Mouse (Mus musculus) left cerebral cortex, postnatal 25 days (tissue): ENCODE results near the gene Cldn14. TPM values are rescaled to one million over a fixed set of nuclear protein-coding genes. Genes with fewer than 3 reads are reported as not detected.

Experiments
- DNase-seq, 2 experiments: peaks; one replicate each; pipeline ENCODE4 v3.0.0; 2022; ENCODE audit warnings: low spot score in 2 of 2, mixed read lengths in 1 of 2
- intact Hi-C: fragments of 180-260 bp; cut with DNase I; formaldehyde crosslinking; loops from one replicate; pipeline ENCODE4 v1.15.1; 2025
- total RNA-seq, 2 experiments: library from RNA; stranded (reverse); gene quantifications; 2 replicates each; pipeline ENCODE4 v1.2.3; 2021

Gene Cldn14
- total RNA-seq, 2 experiments from 2014 or later, result 1.1 to 2.0 TPM

DNA sequence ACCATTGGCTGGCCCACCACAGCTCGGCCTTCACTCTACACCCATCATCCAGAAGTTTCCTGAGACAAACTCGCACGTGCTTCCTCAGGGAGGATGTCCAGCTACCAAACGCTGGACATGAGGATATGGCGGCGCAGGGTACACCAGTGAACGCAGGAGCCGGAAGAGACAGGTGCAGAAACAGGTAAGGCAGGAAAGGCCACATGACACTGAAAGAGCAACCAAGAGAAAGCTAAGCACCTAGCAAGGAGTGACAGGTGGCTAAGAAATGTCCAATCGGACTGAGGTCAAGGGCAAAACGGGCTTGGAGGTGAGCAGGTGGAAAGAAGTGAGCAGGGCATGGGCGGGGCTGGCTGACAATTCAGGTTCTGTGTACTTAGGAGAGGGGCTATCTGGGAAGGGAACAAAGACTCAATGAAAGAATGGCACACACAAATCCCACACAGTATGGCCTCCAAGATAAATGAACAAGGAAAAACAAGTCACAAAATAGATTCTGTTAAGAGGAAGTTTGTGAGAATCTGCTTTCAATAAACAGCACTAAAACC lies 47.5 kb downstream of the Cldn14 start:
- intact Hi-C loops, result no loop called here
- DNase-seq, result no peak

DNA sequence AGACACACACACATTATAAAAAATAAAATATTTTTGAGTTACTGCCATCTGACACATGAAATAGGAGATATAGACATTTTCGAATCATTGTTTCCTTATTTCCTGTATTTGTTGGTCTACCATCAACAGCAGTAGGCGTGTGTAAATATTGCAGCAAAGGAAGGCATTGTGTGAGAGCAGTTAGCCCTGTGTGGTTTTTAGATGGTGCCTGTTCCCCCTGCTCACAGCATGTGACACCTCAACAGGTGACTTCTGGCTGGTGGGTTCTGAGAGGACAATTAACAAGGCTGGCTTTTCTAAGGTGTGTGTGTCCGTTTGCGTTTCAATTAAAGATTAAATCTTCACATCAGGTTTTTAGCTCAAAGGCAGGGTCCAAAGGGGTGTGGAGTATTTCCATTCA lies 48.1 kb downstream of the Cldn14 start:
- DNase-seq, result no peak
- intact Hi-C loops, result no loop called here

DNA sequence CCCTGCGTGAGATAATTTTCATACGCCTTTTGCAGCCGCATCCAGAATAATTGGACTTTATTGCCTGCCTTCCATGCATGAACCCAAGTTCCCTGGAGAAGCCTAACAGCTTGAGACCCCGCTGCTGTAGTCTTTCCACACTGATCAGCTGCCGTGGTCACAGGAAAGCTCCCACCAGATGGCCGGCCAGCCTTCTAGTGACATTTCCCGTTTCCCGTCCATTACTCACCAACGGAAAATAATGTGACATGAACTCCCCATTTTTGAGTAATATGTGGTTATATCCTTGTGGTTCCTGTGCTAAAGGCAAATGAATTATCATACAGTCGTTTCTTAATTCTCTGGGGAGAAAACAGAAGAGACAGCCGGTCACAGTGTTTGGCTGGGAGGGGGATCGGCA lies 51.2 kb downstream of the Cldn14 start:
- intact Hi-C loops, result no loop called here

DNA sequence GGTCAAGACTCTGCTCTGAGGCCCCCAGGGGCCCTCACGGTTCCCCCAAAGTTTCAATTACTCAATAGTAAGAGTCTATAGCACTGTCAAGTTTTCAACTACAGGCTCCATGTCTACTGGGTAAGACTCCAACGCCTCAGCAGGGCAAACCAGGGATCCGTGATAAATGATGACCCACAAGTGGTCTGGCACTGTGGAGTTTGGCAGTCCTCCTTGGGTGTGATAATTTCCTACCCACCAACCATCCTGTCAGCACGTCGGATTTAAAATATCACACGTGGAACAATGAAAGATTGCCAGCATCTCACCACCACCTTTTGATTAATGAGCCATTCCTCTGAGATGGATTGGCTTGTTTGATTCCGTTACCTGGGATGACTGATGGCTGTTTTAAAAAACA lies 51.7 kb downstream of the Cldn14 start:
- DNase-seq, result no peak
- intact Hi-C loops, result no loop called here

More for the DNA sequence above, 51.2 kb downstream of the Cldn14 start:
- no peak for DNase-seq

DNA sequence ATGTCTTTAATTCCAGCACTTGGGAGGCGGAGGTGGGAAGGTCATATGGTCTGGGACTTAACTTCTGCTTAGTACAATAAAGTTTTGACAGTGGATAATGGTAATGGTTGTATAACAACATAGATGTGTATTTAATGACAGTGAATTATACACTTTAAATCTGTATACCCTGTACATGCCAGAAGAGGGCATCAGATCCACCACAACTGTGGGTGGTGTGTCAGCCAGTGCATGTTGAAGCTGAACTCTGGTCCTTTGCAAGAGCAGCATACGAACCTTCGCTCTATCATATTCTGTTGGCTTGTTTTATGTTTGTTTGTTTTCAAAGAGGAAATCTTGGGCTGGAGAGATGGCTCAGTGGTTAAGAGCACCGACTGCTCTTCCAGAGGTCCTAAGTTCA lies 61.2 kb downstream of the Cldn14 start:
- DNase-seq, result no peak
- intact Hi-C loops, result no loop called here

DNA sequence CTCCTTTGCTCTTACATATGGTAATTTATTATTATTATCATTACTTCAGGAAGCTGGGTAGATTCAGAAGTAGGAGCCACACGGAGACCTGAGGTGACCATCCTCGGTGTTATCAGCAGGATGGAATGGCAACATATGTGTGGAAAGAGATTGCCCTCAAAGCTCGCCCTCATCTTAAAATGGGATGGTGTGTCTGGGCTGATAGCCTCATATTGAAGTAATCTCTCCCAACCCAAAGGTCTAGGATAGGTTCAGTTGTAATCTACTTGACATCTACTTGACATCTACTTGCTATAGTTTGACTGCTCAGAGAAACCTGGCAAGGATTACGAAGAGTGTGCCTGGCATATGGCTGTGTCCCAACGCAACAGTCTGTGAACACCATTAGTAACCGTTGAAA lies 64.3 kb downstream of the Cldn14 start:
- intact Hi-C loops, result no loop called here
- DNase-seq, result no peak

DNA sequence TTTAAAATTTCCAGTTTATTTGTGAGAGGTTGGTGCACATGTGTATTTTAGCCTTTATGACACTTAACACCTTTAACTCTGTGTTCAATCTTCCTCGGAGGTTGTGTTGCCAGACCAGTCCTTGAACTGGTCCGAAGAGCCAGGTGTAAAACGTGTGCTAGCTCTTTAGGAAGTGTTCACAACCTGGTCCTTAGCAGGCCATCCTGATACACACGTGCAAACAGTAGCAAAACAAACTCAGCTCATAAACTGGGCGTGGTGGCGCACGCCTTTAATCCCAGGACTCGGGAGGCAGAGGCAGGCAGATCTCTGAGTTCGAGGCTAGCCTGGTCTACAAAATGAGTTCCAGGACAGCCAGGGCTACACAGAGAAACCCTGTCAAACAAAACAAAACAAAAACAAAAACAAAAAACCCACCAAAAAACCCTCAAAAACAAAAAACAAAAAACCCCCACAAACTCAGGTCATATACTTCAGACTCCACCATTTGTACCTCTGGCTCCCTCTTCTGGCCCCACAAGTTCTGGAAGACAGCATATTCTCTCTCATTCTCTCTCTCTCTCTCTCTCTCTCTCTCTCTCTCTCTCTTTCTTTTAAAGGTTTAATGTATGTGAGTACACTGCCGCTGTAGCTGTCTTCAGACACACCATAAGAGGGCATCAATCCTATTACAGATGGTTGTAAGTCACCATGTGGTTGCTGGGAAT lies 65.7 kb downstream of the Cldn14 start:
- intact Hi-C loops, result no loop called here
- DNase-seq, result no peak

DNA sequence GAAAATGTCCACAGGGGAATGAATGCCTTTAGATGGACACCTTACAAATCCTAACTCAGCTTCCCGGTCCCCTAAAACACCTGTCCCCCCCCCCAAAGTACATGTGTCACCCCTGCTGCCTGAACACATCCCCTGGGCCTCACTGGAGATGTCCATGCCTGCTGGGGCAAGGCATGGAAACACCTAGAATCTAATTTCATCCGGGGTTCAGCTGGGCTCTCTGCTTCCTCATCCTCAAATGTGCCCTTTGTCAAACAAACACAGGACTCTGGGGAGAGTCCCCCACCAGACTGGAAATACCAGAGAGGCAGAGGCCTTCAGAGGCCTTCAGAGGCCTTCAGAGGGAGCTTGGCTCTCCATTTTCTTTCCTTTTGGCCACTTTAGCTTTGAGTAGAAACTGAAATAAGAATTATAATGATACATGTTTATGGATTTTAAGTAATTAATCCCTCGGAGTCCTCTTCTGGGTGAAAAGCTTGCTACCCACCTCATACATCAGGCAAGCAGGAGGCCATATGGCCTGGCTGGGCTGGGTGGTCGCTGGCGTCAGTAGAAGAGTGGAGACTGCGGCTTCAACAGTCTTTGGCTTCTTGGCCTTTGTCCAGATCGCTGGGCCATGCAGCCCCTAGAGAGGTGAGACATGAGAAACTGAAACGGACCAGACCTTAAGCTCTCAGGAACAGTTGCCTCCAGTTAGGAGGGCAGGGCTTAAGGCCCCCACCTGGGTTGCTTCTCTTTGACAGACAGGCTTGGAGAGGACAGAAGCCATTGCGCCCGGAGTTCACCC lies 66.7 kb downstream of the Cldn14 start:
- intact Hi-C loops, result no loop called here
- no peak for DNase-seq

DNA sequence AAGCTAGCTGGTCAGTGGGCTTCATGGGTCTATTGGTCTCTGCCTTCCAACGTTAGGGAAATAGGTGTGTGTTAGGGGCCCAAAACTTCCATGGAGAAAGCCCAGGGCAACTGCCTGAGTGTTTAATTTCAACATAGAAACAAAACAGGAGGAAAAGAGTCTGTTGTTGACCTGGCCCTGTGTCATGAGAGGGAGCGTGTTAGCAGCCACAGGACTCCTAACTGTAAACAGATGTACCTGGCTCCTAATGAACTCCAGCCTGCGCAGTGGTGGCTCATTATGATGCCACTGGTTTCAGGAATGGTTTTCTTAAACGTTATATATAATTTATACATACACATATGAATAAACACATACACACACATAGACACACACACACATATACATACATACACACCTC lies 68.7 kb downstream of the Cldn14 start:
- intact Hi-C loops, result loop anchor here (5.0 kb wide), 1 partner anchor 72 kb away; no protein-coding TSS in a partner anchor
- DNase-seq, result no peak

DNA sequence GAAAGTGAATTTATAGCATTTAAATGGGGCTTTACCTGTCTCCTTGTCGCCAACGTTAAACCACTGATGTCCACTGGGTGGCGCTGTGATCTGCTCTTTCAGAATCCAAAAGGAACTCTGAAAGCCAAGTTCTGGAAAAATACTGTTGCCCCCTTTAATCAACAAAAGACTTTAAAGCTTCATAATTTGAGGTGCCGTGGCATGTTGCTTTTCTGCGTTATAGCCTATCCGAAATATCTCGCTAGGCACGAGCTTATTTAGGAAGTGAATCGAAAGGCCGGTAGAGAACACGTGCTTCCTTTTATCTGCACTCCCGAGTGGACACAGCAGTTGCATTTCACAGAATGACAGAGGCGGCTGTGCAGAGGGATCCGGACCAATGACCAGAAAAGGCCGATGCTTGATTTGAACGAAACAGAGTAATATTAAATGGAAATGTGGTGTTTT lies 70.2 kb downstream of the Cldn14 start:
- peak; percentile 54 to 72 for DNase-seq
- intact Hi-C loops, result loop anchor here (1.0 to 5.0 kb wide), 2 partner anchors 74 to 320 kb away; no protein-coding TSS in a partner anchor

DNA sequence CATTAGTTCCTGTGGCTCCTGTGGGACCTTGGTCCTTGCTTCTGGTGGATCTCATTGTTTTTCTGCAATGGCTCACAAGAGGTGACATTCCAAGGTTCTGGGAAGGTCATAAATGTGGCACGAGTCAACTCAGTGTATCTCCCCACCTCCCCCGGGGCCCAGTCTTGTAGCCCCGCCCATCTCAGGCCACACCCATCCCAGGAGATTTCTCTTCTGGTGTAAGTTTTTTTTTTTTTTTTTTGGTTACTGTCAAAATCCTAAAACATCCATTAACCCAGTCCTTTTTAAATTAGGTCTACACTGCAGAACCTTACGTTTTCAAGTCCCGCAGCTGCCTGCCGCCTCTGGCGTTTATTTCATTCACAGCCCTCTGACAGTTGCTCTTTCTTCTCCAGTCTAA lies 73.6 kb downstream of the Cldn14 start:
- intact Hi-C loops, result loop anchor here (5.0 kb wide), 1 partner anchor 77 kb away; no protein-coding TSS in a partner anchor
- DNase-seq, result no peak

DNA sequence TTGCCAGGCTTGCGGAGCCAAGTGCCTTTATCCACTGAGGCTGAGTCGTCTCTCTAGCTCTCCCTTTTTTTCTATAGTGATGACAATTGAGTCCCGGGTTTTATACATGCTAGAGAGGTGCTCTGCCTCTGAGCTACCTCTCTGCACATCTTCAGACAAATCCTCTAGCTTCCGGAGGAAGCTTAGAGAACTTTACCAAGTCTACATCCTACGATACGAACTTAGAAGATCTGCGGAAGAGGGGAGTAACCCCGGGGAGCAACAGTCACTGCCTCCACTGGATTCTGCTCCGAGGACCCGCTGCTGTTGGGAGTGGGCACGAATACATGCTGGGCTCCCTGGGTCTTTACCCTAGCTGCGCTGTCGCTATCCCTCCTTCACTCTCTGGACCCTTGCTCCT lies 74.0 kb downstream of the Cldn14 start:
- intact Hi-C loops, result no loop called here

DNA sequence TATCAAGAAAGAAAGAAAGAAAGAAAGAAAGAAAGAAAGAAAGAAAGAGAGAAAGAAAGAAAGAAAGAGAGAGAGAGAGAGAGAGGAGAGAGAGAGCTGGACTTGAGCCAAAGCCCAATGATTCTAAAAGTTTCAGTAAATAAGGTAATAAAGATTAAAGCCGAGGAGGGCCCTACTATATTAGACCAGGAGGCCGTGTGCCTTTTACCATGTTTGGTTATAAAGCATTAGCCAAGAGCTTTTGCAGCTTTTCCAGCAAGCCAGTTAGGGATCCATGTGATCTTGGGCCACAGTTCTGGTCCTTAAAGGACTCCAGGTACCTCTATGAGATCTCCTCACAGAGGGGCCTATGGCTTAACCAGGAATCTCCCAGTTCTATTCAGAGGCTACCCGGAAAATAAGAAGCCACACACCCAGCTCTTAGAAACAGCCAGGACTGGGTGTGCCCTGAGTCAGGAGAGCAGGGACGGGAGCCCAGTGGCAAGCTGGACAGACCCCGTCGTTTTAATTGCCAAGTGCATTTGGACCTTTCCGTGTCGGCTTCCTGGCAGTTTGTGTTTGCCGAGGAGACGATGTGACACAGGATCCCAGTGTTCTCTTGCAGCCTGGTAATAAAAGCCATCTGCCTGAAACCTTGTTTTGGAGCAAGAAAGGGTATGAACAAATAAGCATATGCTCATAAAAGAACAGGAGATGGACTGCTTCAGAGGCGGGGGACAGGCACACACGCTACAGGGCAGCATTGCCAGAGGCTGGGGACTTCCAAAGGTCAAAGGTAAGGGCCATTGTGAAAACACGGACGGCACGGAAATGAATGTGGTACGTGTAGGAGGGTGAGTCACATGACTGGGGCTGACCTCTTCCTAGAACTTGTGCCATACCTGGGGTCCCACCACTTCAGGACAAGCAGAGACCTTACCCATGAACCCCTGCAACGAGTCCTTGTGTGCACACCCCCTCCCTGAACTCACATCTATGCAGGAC lies 76.2 kb downstream of the Cldn14 start:
- DNase-seq, result no peak
- intact Hi-C loops, result no loop called here

More for the DNA sequence above, 74.0 kb downstream of the Cldn14 start:
- no peak for DNase-seq

DNA sequence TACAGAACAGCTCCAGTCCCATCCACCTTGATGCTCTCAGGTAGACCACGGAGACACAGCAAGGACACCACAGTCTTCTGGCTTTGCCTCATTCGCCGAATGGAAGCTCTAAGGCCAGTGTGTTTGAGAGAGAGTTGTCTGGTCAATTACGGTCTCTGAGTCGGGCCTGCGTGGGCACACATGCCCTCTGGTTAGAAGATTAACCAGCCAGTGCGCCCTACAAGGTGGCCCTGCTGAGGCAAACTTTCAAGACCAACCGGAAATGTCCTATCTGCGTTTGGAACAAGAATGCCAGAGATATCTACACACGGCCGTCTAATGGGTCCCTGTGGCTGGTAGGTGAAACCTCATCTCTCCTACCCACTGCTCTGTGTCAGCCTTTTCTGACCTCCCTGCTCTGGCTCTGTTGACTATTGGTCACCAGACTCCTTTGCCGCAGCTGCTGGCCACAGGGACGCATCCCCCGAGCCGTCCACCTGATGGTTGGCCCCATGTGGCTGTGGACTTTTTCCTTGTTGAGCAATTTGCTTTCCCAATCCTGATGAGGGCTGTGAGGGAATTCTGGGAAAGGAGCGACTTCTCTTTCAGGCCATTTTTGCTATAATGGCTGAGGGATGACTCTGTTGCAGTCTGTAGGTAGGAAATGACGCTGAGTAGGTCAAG lies 79.1 kb downstream of the Cldn14 start:
- intact Hi-C loops, result no loop called here
- DNase-seq, result no peak

DNA sequence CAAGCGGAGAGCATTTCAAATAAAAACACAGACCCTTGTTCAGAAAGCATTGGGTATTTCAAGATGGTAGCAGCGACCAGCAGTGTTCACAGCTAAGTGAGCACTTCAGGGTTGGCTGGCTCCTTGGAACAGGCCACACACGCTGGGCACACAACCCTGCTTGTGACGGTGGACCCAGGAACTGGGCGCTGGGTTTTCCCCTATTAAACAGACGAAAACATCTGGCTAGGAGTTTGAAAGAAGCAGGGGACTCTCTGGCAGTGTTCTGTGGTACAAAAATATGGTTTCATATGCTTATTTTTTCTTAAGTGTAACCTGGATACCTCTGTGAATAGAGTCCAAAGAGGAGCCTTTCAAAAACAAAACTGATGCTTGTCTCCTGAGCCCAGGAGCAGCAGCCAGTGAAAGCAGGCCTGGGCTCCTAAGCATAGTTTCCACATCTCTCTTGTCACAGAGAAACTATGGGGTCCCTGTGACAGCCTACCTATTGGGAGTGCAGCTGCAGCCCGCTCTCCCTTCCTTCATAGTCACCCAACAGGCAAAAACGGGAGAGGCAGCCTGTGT lies 82.9 kb downstream of the Cldn14 start:
- intact Hi-C loops, result no loop called here
- DNase-seq, result no peak

DNA sequence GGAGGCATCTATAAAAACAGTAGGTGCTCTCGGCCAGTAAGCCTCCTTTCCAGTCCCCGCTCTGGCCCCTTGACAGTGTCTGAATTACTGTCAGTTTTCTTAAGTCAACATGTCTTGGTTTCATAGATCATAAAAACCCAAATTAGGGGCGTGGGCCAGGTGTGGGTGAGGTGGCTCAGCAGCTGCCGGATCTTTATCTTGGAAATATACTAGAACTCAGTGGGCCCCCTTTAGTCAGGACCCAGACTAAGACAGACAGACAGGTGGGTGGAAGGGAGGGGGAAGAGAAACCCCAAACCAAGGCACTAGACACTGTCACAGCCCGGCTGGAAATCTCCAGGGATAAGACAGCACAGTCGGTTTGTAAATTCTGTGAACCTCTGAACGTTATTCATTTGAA lies 84.8 kb downstream of the Cldn14 start:
- intact Hi-C loops, result no loop called here
- DNase-seq, result no peak

DNA sequence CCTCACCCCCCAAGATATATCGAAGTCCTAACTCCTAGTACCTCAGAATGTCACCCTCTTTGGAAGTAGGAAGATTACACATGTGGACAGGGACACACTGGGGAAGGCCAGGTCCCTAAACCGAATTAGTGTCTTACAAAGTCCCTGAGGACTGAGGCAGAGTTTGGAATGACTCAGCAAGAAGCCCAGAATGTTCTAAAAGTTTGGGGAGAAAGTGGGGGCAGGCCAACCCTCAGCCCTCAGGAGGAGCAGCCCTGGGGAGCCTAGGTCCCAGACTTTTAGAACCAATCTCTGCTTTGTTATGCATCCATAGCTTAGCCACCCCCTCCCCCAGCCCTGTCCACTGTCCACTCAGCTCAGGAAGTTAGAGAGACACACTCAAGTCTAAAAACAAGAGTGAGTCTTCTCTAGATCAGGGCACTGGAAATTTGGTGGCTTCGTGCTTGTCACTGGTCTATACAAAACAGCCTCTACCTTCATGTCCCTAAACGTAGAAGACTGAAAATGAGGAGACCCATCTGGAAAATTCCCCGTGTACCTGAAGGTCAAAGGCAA lies 85.7 kb downstream of the Cldn14 start:
- DNase-seq, result no peak
- intact Hi-C loops, result no loop called here

DNA sequence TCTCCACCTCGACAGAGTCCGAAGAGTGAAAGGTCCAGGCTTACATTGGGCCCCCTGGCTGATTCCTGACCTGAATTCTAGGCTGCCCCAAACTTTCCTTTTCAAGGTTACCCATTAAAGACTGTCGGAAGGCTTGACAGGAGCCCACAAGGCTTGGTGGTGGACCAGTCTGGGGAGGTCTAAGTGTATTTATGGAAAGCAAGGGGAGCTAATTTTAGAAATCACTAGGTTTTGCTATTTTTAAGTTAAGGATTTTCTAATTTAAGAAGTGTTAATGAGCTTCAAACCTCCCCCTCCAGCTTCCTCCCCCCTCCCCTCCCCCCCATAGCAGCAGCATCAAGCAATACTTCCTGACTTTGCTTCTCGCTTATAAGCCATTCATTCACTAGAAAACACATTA lies 88.0 kb downstream of the Cldn14 start:
- intact Hi-C loops, result no loop called here

More for the DNA sequence above, 88.0 kb downstream of the Cldn14 start:
- DNase-seq, result no peak
